Mouse (Mus musculus) frontal cortex, postnatal 25 days (tissue): ENCODE data around the gene Scnn1b.

ENCODE experiments used
- DNase-seq, 2 experiments: peaks; one replicate each; pipeline ENCODE4 v3.0.0; 2022; ENCODE audit warnings: low spot score in 2 of 2

Scnn1b gene

GRCm38 (mm10) chr7:121913944-121914343 lies 49.1 kb downstream of the Scnn1b start:
- no peak for DNase-seq

DNA sequence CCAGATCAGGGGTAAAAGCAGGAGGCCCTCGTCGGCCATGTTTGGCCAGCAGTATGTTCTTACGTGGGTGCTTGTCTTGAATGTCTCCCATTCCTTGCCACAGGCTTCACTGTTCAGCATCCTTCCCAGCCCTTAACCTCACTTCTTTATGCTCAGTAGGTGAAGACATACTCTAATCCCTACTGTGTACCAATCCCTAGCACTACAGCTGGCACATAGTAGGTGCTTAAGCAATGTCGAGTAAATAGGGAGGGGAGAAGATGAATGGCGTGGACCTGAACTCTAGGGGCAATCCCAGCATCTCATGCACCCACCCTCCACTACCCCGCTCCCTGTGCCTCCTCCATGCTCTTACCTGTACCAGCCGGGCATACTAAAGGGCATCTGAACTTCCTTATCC lies 59.5 kb downstream of the Scnn1b start:
- DNase-seq, result no peak

DNA sequence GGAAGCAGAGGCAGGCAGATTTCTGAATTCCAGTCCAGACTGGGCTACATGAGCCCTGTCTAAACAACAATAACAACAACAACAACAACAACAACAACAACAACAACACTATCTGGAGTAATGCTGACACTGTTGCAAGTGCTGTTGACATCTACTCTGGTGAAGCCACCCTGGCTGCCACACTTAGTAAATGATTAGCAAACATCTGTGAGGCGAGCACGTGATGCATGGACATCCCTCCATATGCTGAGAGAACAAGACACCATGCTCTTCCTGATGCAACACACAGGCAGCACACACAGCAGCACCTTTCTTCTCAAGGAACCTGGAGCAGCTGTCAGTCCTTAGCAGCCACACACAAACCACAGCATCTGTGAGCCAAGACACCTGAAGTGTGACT lies 63.0 kb downstream of the Scnn1b start:
- DNase-seq, result no peak

- DNase-seq, result no peak
These were observed 66.4 kb downstream of the Scnn1b start for GRCm38 (mm10) chr7:121931246-121931645.

DNA sequence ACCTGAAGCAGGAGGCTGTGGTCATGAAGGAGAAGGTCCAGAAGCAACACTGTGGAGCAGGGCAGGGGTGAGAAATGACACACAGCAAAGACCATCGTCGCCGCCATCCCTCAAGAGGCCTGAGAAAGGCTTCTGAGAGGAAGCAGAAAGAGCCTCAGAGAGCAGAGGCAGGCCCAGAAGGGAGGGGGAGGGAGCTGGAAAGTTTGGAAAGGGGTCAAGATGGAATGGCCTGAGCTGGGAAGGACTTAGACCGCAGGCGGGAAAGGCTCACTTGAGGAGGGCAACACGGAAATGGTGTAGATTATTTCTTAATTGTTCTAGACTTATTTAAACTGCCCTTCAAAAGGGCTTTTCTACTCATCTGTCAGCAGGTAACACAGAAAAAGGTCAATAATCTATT lies 68.8 kb downstream of the Scnn1b start:
- no peak for DNase-seq

- DNase-seq, result no peak
These were observed 69.5 kb downstream of the Scnn1b start for GRCm38 (mm10) chr7:121934346-121934745.

DNA sequence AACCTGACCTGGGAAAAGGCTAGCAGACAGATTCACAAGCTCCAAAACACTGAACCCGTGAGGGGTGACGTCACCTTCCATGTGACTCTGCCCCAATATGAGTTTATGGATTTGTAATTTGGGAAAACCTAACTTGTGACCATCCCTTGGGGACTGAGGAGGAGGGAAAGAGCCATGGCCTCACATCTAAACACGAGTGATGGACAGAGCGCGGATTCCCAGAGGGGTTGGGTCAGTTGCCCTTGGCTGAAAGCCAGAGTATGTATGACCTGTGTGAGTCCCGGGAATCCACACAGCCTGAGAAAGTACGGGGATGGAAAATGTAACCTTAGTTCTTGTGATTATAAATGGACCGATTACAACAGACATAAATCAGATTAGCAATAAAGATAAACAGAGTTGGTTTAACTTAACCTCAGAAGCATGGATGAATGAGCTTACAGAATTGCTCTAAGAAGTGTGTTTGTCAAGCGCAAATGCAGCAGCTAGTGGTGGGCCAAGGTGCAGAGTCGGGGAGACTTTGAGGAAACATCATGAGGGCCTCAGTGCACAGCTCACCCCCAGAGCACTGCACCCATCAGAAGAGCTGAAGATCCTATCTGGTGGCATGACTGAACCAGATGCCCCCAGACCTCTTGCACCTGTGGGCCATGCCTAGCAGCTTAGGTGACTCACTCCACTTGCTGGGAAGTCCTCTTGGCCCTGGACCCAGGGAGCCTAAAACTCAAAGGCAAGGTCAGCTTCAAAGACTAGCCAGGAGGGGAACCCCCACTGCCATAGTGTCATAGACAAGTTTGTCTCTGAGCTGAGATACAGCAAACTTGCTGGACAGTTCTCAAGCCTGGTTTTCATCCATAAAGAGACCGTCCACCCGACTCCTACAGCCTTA lies 71.3 kb downstream of the Scnn1b start:
- DNase-seq, result no peak

GRCm38 (mm10) chr7:121936861-121937630 lies 72.2 kb downstream of the Scnn1b start:
- DNase-seq, result no peak

DNA sequence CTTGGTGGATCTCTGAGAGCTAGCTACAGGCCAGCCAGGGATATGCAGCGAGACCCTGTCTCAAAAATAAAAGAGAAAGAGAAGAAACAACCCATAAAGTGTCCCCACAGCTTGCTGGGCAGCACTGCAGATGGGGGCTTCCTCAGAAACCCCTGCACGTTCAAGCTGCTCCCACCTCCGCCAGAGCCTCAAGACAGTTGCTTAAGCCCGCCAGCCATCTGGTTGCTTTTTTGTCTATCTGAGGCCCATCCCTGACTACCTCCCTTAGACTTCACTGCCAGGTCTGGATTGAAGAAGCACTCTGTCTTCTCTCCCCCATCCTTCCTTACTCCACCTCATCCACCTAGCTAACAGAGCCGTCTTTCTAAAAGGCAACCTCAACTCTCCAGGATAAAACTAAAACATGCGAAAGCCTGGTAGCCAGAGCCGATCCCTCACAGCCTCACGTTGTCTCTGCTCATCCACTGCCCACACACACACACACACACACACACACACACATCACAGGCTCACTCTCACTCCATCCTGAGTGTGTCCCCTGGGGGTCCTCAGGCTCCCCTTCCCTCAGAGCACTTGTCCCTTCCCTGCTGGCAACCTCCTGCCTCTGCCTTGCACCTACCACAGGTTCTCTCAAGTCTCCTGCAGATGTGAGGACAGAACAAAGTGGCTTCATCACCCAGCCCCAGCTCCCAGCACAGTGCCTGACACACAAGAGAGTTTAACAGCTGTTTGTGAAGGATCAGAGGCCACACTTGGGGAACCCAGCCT lies 73.5 kb downstream of the Scnn1b start:
- DNase-seq, result no peak

GRCm38 (mm10) chr7:121939244-121939643 lies 74.4 kb downstream of the Scnn1b start:
- no peak for DNase-seq

GRCm38 (mm10) chr7:121939729-121940128 lies 74.9 kb downstream of the Scnn1b start:
- DNase-seq, result peak; percentile 34 to 53

GRCm38 (mm10) chr7:121941016-121941415 lies 76.2 kb downstream of the Scnn1b start:
- DNase-seq, result no peak

DNA sequence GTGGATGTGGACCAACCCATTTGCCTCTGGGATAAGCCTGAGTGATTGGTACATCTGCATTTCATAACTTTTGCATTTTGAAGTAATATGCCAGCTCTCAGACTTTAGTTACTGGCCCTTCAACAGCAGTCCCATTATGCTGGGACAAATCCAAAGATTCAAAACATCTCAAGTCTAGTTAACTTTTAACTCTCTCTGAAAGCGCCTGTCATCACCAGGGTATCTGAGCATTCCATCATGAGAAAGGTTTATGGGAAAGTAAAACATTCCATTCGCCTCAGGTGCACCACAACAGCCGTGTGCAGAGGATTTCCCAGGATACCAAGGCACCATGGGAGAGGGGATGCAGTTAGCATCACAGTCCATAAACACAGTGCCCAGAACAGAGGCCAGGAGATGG lies 76.8 kb downstream of the Scnn1b start:
- no peak for DNase-seq

- no peak for DNase-seq
These were observed 77.5 kb downstream of the Scnn1b start for GRCm38 (mm10) chr7:121942371-121942770.

DNA sequence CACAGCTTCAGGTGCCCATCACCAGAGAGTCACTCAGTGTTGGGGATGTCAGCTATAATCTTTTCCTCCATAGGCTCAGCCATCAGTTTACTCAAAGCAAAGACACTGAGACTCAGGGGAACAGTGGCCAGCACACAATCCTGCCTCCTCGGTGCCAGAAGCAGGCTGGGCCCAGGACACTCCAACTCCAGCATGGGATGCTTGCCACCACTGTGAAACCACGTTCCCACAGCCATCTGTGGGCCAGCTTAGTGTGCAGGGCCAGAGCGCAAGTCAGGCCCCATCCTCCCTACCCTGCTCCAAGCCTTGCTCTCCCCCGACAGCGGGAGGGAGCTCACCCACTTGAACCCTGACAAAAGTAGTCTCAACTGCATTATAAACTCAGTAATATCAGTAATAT lies 81.4 kb downstream of the Scnn1b start:
- no peak for DNase-seq

DNA sequence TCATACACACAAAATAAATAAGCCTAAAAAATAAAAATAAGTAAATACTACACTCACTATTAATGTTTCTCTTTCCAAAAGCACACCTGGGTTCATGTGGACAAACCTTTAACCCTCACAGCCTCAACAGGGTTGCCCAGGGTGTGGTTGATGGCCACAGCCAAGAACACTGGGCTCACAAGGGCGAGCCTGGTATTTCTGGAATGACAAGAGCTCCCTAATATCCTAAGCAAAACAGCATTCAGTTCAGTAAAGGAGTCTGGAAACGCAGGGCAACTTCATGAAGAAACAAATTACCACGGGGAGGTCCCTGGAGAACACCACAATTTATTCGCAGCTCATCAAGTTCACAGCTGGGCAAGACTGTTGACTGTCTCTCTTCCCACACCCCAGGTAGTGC lies 82.7 kb downstream of the Scnn1b start:
- DNase-seq, result no peak

GRCm38 (mm10) chr7:121954891-121955669 lies 90.2 kb downstream of the Scnn1b start:
- DNase-seq, result no peak

GRCm38 (mm10) chr7:121955802-121956201 lies 91.0 kb downstream of the Scnn1b start:
- no peak for DNase-seq

GRCm38 (mm10) chr7:121961913-121962570 lies 97.2 kb downstream of the Scnn1b start:
- no peak for DNase-seq

DNA sequence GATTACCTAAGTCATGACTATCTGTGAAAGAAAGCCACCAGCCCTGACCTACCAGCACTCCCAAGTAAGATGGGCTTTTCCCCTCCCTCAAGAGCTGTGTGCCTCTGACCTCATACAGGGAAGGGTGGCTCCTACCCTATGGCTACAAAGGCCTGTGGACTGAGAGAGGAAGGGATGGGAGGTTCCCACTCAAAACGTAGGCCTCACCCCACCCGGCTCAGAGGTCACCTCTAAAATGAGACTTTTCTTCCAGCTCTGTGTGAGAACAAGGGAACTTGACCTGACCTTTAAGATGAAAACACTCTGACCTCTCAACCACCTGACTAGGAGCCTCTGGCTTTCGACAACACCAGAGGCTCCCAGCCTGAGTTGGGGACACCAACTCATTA lies 97.7 kb downstream of the Scnn1b start:
- DNase-seq, result no peak

DNA sequence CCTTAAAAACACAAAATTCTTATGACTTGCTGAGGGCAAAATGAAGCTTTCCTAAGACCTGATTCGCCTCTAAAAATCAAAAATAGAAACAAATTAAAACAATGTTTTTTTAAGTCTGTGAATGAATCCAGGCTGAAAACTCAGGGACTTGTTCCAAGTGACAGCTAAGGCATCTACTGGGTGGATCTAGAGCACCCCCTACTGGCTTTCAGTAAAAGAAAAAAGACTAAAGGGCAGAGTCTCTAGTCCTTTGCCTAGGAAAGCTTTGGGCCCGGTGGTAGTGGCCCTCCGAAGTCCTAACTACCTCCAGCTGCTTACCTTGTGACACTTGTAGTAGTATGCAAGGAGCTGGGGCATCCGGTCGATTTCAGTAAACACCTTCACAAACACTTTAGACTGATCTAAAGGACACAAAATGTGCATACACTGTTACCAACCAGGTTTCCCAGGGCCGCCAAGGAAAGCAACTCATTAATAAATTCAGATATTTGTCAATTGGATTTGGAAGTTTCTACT lies 99.1 kb downstream of the Scnn1b start:
- DNase-seq, result peak in 1 of 2 experiments; percentile 26
